Mouse (Mus musculus) forebrain, embryonic 10.5 days (tissue): ENCODE measurements around the gene Hoxc12. TPM values are rescaled to one million over a fixed set of nuclear protein-coding genes. Genes with fewer than 3 reads are reported as not detected.
A peak's percentile ranks its signal among the peaks of the same experiment; 100 is the strongest.

Source experiments
- DNase-seq: peaks from one replicate; pipeline ENCODE4 v3.0.0-alpha.2; 2017; ENCODE audit warnings: low spot score; ENCODE audit errors: extremely low spot score
- H3K27ac ChIP-seq: fragments of 300-500 bp; sonication (generic); 2 replicates; pipeline ENCODE4 v1.5.1; 2016; ENCODE audit warnings: mild to moderate bottlenecking
- H3K27me3 ChIP-seq: fragments of 300-500 bp; sonication (generic); 2 replicates; pipeline ENCODE4 v1.6.1; 2016; ENCODE audit warnings: mild to moderate bottlenecking; ENCODE audit not compliant: poor library complexity, severe bottlenecking
- H3K36me3 ChIP-seq: fragments of 300-500 bp; sonication (generic); replicated peaks from 2 replicates; pipeline ENCODE4 v1.6.1; 2016; ENCODE audit warnings: mild to moderate bottlenecking, moderate library complexity
- H3K4me1 ChIP-seq: fragments of 300-500 bp; sonication (generic); 2 replicates; pipeline ENCODE4 v1.6.1; 2016
- H3K4me3 ChIP-seq: fragments of 300-500 bp; sonication (generic); 2 replicates; pipeline ENCODE4 v1.5.1; 2016; ENCODE audit warnings: mild to moderate bottlenecking, moderate library complexity
- H3K9me3 ChIP-seq: fragments of 300-500 bp; sonication (generic); 2 replicates; pipeline ENCODE4 v1.6.1; 2016; ENCODE audit warnings: mild to moderate bottlenecking, moderate library complexity
- WGBS: fragments of 180-500 bp; shearing (Covaris S2); methylation state at CpG from one replicate; pipeline ENCODE4 v1.1.7; 2016; 5-methylcytosine and 5-hydroxymethylcytosine counted together
- polyA plus RNA-seq: library from polyadenylated mRNA; unstranded; fragments of >200 nt; fragmentation: Nextera tagmentation; extraction: Ambion mirVana; gene quantifications from 2 replicates; pipeline ENCODE4 v1.2.1, GENCODE M21; 2016

The Hoxc12 gene
- polyA plus RNA-seq, 1 experiment from 2014 or later, result not detected

- Histone ChIP-seq H3K4me3 (no peak overlapping the region), H3K27ac (no peak overlapping the region), H3K4me1 (peaks cover 9% of the 10 kb centered on the region), H3K27me3 (peaks cover 100% of the 10 kb centered on the region), H3K36me3 (no peaks in the 10 kb centered on the region), H3K9me3 (no peaks in the 10 kb centered on the region)
- WGBS, result 8% methylated on average over 22 of the region's 22 CpGs
- DNase-seq, result no peak
Observed at GRCm38 (mm10) chr15:102945185-102946077, 8.9 kb downstream of the Hoxc12 start.

DNA sequence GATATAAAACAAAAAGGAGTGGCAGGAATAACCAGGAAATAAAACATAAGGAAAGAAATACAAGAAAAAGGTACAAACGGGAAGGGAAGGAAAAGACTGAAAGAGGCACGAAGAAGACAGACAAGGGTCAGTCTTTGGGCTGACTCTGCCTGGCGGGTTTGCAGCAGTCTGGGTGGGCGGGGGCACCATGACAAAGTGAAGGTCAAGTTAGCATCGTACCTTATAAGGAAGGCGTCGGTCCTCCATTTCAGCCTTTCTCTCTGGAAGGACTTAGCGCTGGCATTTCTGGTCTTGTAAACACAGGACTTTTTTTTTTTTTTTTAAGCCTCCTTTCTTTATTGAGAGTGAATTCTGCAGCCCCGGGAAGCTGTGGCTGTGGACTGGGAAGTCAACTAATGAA, 10.7 kb downstream of the Hoxc12 start:
- Histone ChIP-seq H3K4me1 (peaks cover 9% of the 10 kb centered on the region), H3K9me3 (no peaks in the 10 kb centered on the region), H3K4me3 (no peak overlapping the region), H3K27ac (no peak overlapping the region), H3K27me3 (peaks cover 100% of the 10 kb centered on the region), H3K36me3 (no peaks in the 10 kb centered on the region)
- no peak for DNase-seq
- WGBS, result 4% methylated on average over 9 of the region's 9 CpGs

GRCm38 (mm10) chr15:102948842-102949241, 12.3 kb downstream of the Hoxc12 start:
- Histone ChIP-seq H3K27ac (no peak overlapping the region), H3K27me3 (peaks cover 100% of the 10 kb centered on the region), H3K36me3 (no peaks in the 10 kb centered on the region), H3K9me3 (no peaks in the 10 kb centered on the region), H3K4me1 (no peaks in the 10 kb centered on the region), H3K4me3 (no peak overlapping the region)
- 11% methylated on average over 2 of the region's 2 CpGs for WGBS
- DNase-seq, result no peak

DNA sequence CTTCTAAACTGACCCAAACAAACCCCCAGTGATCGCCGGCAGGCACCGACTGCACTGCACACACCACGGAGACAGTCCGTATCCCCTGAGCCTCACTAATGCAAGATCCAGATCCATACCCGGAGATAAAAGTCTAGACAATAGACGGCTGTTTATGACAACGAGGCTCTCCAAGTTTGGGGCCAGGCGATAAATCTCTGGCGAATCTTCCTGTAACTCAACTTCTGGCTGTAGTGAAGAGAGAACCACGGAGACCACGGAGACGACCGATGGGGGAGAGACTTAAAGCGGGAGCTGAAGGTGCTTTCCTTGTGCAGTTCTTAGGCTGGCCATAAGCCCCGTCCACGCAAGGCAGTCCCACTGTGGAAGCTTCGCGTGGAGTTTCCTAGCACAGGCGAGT, 13.1 kb downstream of the Hoxc12 start:
- Histone ChIP-seq H3K27me3 (peaks cover 100% of the 10 kb centered on the region), H3K36me3 (no peaks in the 10 kb centered on the region), H3K27ac (no peak overlapping the region), H3K4me1 (0 out of 2 replicates have a peak, but pooled peaks cover under 1% of the 10 kb centered on the region), H3K9me3 (no peaks in the 10 kb centered on the region), H3K4me3 (no peak overlapping the region)
- DNase-seq, result no peak
- WGBS, result 2% methylated on average over 20 of the region's 20 CpGs

DNA sequence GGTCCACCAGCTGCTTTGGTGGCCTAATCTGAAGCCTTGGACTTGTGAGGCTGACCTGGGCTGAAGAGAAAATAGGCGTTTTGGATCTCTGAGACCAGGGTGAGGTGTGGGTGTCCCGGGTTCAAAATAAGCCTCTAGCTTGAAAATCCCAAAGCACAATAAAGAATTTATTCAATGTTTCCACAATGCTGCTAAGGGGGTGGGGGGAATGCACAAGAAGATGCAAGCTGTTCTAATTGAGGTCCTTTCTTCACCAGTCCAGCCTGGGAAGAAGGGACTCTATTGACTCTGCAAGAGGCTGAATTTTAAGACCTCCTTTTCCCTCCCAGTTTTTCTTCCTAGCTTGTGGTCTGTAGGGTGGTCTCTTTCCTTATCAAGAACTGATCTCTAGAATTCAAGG, 14.3 kb downstream of the Hoxc12 start:
- no peak for DNase-seq
- H3K9me3 ChIP-seq, result no peaks in the 10 kb centered on the region
- H3K4me3 ChIP-seq, result no peak overlapping the region
- WGBS, result 7% methylated on average over 2 of the region's 2 CpGs
- no peak overlapping the region for H3K27ac ChIP-seq
- peaks cover 100% of the 10 kb centered on the region for H3K27me3 ChIP-seq
- peaks cover 5% of the 10 kb centered on the region; the same call in 1 of the 2 replicates for H3K4me1 ChIP-seq
- no peaks in the 10 kb centered on the region for H3K36me3 ChIP-seq

DNA sequence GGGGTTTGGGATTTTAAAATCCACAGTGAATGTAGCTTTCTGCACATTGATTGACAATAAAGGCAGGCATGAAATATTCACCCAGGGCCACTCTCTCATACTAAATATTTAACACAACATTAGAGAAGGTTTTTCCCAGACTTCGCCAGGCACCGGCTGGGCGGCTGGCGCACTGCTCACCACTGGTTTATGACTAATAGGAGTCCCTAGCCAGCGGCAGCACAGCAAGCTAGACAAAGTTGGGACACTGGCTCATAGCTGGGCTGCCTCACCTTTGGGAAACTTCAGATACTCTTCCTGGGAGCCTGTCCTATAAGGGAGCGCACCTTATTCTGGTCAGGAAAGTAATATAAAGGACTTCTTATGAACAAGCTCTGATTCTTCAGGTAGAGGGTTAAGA, 17.0 kb downstream of the Hoxc12 start:
- DNase-seq, result no peak

DNA sequence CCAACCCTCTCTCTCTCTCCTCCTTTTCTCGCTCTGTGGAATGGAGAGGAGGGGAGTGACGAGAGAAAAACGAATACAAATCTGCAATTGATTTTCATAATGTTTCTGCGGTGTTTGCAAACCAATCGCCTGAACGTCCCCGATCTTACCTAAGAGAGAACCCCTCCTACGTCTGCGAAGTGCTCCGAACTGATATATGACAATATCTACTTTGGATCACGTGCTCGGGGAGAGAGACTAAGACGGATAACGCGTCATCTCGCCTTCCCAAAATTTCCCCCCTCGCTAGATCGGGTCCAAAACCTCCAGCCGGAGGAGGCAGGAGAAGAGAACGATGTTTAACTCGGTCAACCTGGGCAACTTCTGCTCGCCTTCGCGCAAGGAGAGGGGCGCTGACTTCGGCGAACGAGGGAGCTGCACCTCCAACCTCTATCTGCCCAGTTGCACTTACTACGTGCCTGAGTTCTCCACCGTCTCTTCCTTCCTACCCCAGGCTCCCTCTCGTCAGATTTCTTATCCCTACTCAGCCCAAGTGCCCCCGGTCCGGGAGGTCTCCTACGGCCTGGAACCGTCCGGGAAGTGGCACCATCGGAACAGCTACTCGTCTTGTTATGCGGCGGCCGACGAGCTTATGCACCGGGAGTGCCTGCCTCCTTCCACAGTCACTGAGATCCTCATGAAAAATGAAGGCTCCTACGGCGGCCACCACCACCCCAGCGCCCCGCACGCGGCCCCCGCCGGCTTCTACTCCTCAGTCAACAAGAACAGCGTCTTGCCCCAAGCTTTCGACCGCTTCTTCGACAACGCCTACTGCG, 17.8 kb downstream of the Hoxc12 start, which contains the start of gene Hoxc11:
Gene Hoxc11, plus strand, starts transcription at position 236 of the 815 bp plus-strand sequence.
- under 1% methylated on average over 57 of the region's 57 CpGs for WGBS

More for the DNA sequence above, 17.0 kb downstream of the Hoxc12 start:
- Histone ChIP-seq H3K36me3 (no peaks in the 10 kb centered on the region), H3K9me3 (no peaks in the 10 kb centered on the region), H3K27me3 (peaks cover 100% of the 10 kb centered on the region), H3K27ac (no peak overlapping the region), H3K4me3 (no peak overlapping the region), H3K4me1 (peaks cover 10% of the 10 kb centered on the region)
- 3% methylated on average over 6 of the region's 6 CpGs for WGBS

GRCm38 (mm10) chr15:102955007-102955382, 18.4 kb downstream of the Hoxc12 start:
- Histone ChIP-seq H3K27me3 (peaks cover 100% of the 10 kb centered on the region), H3K9me3 (no peaks in the 10 kb centered on the region), H3K4me3 (no peak overlapping the region), H3K36me3 (no peaks in the 10 kb centered on the region), H3K4me1 (peaks cover 10% of the 10 kb centered on the region), H3K27ac (no peak overlapping the region)
- DNase-seq, result no peak
- under 1% methylated on average over 28 of the region's 28 CpGs for WGBS

More for the DNA sequence above, 17.8 kb downstream of the Hoxc12 start, which contains the start of gene Hoxc11:
- Histone ChIP-seq H3K27me3 (peaks cover 100% of the 10 kb centered on the region), H3K36me3 (no peaks in the 10 kb centered on the region), H3K27ac (no peak within 1 kb of the TSS), H3K4me3 (no peak within 1 kb of the TSS), H3K9me3 (no peaks in the 10 kb centered on the region), H3K4me1 (peaks cover 10% of the 10 kb centered on the region)
- DNase-seq, result peak; percentile 53

DNA sequence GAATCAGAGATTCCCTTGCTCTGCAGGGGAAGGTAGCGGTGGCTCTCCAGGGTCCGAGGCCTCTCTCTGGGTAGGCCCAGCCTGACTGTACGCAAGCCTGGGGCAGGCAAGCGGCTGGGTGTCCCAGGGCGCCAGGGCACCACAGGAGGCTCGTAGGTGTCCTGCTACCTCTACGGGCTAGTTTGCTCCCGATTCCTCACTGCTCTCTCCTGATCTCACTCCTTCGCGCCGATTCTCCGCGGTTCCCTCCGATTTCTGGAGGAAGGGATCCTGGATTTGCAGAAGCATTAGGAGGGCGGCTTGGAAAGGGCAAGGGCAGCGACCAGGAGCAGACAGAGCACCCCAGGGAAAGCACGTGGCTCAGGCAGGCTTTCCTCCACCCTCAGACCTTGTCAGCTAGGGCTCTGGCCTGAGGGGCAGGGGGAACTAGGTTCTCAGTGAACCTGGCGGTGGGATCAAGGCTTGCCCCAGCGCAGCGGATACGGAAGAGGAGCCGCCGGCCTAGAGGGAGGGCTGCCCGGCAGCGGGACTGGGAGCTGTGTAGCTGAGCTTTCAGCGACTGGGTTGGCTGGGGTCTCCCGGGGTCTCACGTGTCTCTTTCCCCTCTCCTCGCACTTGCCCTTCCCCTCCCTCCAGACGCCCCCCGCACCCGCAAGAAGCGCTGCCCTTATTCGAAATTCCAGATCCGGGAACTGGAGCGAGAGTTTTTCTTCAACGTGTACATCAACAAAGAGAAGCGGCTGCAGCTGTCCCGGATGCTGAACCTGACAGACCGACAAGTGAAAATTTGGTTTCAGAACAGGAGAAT, 19.5 kb downstream of the Hoxc12 start:
- no peak overlapping the region for H3K27ac ChIP-seq
- peaks cover 100% of the 10 kb centered on the region for H3K27me3 ChIP-seq
- no peak overlapping the region for H3K4me3 ChIP-seq
- WGBS, result under 1% methylated on average over 40 of the region's 40 CpGs
- H3K4me1 ChIP-seq, result peaks cover 10% of the 10 kb centered on the region
- H3K9me3 ChIP-seq, result no peaks in the 10 kb centered on the region
- H3K36me3 ChIP-seq, result no peaks in the 10 kb centered on the region
- DNase-seq, result peak; percentile 63

DNA sequence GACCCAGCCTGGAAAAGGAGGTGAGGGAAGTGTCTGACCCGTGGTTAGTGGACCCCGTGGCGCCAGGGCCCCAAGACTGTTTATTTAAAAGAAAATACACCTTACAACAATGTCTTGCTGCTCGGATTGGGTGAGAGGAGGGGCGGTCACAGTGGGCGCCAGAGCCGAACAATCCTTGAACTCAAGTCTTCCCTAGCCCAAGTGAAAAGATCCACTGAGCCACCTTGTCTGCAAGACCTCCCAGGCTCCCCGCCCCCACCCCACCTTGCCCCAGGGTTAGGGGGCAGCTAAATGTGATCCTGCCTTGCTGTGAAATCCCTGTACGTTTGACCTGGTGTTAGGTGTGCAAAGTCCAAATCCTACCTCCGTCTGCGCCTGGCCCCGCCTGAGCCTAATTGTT, 20.3 kb downstream of the Hoxc12 start:
- H3K27ac ChIP-seq, result no peak overlapping the region
- DNase-seq, result no peak
- no peak overlapping the region for H3K4me3 ChIP-seq
- 2% methylated on average over 12 of the region's 12 CpGs for WGBS
- H3K36me3 ChIP-seq, result no peaks in the 10 kb centered on the region
- peaks cover 100% of the 10 kb centered on the region for H3K27me3 ChIP-seq
- H3K9me3 ChIP-seq, result no peaks in the 10 kb centered on the region
- peaks cover 10% of the 10 kb centered on the region for H3K4me1 ChIP-seq

DNA sequence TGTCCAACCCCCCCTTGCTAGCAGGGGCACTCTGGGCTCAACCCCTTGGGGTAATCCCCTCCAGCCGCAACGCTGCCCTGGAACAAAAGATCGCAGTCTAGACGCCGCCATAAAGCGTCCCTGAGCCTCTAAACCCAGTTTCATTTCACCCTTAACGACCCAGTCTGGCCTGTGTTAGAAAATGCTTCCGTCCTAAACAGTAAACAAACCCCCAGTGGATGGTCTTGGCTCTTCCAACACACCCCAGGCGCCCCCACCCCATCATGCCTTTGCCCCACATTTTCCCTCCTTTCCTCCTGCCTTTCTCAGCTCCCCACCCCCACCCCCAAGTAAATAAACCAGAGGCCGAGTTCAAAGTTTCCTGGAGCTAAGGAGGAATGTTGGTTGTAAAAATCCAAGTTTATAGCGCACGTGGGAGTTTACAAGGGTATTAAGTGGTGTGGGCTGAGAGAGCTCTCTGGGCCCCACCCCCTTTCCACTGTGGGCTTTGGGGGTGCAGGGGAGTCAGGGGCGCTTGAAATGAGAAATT, 23.2 kb downstream of the Hoxc12 start:
- Histone ChIP-seq H3K9me3 (no peaks in the 10 kb centered on the region), H3K27ac (no peak overlapping the region), H3K36me3 (no peaks in the 10 kb centered on the region), H3K4me3 (no peak overlapping the region), H3K27me3 (peaks cover 100% of the 10 kb centered on the region), H3K4me1 (peaks cover 9% of the 10 kb centered on the region)
- no peak for DNase-seq
- 1% methylated on average over 13 of the region's 13 CpGs for WGBS

DNA sequence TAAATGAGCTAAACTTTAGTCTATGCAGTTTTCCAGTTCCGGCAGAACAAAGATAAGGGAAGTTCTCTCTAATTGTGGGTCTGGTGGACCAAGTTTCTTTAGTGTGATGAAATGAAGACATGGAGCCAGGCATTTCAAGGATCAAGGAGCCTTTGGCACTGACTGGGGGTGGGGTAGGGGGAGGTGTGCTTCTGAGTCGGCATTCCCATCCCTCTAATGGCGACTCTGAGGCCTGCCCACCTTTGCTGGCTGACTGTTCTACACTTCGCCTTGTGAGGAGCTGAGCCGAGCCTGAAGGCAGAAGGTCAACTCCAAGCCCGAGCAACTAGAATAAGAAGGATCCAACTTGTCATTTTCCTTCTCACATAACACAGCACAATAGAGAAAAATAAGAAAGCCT, 25.2 kb downstream of the Hoxc12 start:
- H3K27ac ChIP-seq, result no peak overlapping the region
- no peaks in the 10 kb centered on the region for H3K36me3 ChIP-seq
- no peak for DNase-seq
- 5% methylated on average over 6 of the region's 6 CpGs for WGBS
- peaks cover 100% of the 10 kb centered on the region for H3K27me3 ChIP-seq
- H3K4me3 ChIP-seq, result no peak overlapping the region
- H3K9me3 ChIP-seq, result no peaks in the 10 kb centered on the region
- H3K4me1 ChIP-seq, result peaks cover 6% of the 10 kb centered on the region
